Mouse (Mus musculus): ENCODE results near the gene Ebf4.
"Not testable (repeated sequence)": the region's sequence is repeated elsewhere in the genome, so short reads cannot be mapped to it uniquely, and the experiment has no call there.

Gene Ebf4

GRCm38 (mm10) chr2:130295331-130296133, 563 bp downstream of the Ebf4 start:
- DNase-seq, result no peak

DNA sequence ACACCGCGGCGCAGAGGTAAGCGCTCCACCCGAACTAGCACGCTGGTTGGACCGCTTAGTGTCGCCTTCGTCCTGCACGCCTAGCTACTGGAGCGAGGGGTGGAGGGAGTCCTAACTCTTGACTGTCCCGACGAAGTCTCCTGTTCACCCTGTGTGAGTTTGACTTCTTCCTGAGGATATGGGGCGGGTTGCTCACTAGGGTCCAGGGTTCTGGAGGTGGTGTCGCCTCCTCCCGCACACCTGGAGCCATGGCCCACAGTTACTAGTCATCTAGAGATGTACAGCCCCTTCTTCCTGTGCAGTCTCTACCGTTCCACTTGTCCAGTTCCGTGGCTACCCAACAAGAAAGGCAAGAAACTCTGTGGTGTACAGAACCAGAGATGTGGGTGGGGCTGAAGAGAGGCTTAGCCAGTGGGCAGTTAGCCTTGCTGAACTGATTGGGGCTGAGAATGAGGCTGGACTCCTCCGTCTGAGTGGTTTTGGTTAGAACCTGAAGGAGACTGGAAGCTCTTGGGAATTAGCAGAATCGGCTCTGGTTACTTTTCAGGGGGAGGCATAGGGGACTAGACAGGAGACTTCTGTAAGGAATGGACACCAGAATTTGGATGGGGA, 1.3 kb downstream of the Ebf4 start:
- DNase-seq, result no peak

DNA sequence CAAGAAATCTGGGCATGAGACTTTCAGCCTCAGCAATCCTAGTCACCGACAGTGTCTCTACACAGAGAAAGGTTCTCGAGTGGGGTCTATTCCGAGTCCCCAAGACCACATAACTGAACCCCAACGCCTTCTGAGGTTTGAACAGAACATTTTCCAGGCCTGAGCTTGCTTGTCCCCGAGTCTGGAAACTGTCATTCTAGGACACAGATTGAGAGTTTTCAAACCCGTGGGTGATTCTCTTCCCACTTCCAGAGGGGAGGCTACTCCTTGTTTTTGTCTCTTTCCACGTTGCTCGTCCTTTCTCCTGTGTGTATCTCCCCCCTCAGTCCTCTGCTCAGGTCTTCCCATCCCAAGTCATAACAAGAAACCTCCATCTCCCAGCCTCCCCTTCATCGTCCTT, 2.6 kb downstream of the Ebf4 start:
- DNase-seq, result no peak

GRCm38 (mm10) chr2:130303014-130303413, 8.0 kb downstream of the Ebf4 start:
- DNase-seq, result no peak

- no peak for DNase-seq
These were observed 32.1 kb downstream of the Ebf4 start for GRCm38 (mm10) chr2:130327057-130327456.

DNA sequence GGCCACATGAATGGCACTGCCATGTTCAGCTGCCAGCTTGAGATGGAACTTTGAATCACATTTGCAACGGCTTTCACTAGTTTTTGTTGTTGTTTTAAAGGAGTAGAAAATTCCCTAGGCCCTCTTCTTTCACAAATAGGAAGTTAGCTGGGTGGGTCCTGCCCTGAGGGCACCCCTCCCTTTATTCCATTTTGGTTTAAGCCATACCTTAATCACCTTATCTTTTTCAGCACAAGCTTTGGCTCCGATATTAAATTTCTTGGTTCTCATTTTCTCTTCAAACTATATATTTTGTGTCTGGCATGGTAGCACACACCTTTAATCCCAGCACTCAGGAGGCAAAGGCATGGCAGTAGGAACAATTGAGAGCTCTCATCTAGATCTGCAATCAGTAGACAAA, 34.5 kb downstream of the Ebf4 start:
- DNase-seq, result no peak

DNA sequence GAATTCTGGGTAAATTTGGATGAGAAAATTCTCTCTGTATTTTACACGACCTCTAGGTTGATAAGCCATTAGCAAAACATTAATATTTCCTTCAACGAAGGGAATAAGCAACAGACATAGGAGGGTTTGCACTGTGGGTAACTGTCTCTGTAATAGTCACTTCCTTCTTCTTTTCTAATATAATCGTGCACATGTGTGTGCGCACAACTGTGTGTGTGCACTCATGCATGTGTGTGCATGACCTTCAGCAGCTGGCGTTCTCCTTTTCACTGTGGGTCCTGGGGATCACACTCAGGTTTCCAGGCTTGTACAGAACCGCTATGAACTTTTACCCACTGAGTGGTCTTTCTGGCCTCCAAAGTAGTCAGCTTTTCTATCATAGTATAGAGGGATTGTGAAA, 40.1 kb downstream of the Ebf4 start:
- DNase-seq, result no peak

GRCm38 (mm10) chr2:130340464-130341219, 45.7 kb downstream of the Ebf4 start:
- DNase-seq, result no peak

- no peak for DNase-seq
These were observed 46.2 kb downstream of the Ebf4 start for GRCm38 (mm10) chr2:130341220-130341580.

- no peak for DNase-seq
These were observed 55.4 kb downstream of the Ebf4 start for GRCm38 (mm10) chr2:130350376-130350775.

DNA sequence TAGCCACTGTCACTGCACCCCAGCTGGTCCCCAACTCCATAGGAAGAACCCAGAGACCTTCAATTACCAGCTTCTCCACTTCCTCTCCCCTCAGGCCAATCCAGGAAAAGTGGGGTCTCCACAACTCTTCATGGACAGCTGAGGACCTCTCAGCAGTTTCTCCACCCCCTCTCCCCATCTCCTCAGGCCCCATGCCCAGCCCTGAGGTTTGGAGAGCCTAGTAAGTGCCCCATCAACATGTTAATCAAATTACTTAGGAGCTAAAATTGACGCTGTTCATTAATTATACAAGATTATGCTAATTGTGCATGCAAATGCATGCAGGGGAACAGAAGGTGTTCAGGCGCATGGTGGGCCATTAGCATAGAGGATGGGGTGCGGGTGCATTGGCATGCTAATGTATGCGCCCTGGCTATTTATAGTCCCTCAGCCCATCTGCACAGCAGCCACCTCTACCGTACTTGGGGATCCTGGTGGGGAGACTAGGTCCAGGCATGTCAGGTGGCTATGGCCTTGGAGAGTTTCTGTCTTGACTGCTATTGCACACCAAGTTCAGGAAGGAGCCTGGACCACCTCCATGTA, 56.9 kb downstream of the Ebf4 start:
- DNase-seq, result no peak

DNA sequence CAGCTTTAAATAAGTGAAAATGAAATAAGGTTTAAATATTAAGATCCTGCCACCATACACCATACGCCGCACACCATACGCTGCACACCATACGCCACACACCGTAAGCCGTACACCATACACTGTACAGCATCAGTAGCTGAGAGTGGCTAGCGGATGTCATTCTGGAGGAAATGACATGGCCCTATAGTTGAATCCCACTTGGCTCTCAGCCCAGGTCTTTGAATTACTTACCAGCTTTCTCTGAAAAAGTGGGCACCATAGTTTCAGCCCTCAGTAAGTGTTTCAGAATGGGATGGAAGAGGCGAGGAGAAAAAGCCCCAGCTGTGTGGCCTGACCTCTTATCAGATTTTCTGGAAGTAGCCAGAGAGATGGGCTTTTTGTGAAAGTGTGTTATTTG, 58.4 kb downstream of the Ebf4 start:
- DNase-seq, result no peak

DNA sequence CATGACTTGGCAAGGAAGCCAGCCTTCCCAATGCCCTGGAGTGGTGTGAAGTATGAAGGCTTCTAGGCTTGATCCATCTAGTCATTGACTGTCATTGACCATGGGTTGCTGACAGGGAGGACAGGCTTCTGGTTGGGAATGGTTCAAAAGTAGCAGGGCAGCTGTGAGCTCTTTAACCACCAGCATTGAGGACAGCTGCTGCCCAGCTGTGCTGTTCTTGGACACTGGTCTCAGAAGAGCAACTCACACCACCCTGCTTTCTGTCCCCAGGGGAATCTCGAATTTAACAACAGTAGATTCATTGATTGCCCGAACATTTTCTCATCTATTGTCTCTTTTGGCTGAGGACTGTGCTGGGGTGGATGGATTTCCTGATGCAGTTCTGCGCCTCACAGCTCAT, 58.9 kb downstream of the Ebf4 start:
- no peak for DNase-seq

- DNase-seq, result no peak
These were observed 62.6 kb downstream of the Ebf4 start for GRCm38 (mm10) chr2:130357551-130357950.

DNA sequence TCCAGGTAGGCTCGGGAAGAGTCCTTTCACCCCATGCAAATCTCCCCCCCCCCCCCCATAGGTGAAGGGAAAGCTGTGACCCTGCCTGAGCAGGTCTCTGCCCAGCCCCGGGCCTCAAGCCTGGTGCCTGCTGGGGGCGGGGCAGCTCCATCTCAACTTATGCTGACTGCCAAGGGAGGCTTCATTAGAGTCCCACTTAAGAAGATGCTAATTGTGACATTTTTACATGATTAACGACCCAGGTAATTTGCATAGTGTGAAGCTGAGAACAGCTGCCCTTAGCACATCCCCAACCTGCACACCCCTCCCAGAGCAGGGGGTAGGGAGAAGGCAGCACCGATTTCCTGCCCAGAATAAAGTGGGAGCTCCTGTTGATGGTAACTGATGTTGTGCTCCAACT, 63.9 kb downstream of the Ebf4 start:
- DNase-seq, result no peak

GRCm38 (mm10) chr2:130362511-130363026, 67.6 kb downstream of the Ebf4 start:
- DNase-seq, result no peak

- no peak for DNase-seq
These were observed 70.5 kb downstream of the Ebf4 start for GRCm38 (mm10) chr2:130365211-130366094.

GRCm38 (mm10) chr2:130367386-130367785, 72.4 kb downstream of the Ebf4 start:
- no peak for DNase-seq

GRCm38 (mm10) chr2:130373026-130373425, 78.1 kb downstream of the Ebf4 start:
- DNase-seq, result not testable (repeated sequence)

GRCm38 (mm10) chr2:130374951-130375350, 80.0 kb downstream of the Ebf4 start:
- DNase-seq, result no peak

- no peak for DNase-seq
These were observed 88.2 kb downstream of the Ebf4 start for GRCm38 (mm10) chr2:130383205-130383604.

GRCm38 (mm10) chr2:130383895-130384294, 88.9 kb downstream of the Ebf4 start:
- DNase-seq, result no peak
